Mouse (Mus musculus): ENCODE measurements around the gene Leng9.
A peak's percentile ranks its signal among the peaks of the same experiment; 100 is the strongest.

Leng9 gene

DNA sequence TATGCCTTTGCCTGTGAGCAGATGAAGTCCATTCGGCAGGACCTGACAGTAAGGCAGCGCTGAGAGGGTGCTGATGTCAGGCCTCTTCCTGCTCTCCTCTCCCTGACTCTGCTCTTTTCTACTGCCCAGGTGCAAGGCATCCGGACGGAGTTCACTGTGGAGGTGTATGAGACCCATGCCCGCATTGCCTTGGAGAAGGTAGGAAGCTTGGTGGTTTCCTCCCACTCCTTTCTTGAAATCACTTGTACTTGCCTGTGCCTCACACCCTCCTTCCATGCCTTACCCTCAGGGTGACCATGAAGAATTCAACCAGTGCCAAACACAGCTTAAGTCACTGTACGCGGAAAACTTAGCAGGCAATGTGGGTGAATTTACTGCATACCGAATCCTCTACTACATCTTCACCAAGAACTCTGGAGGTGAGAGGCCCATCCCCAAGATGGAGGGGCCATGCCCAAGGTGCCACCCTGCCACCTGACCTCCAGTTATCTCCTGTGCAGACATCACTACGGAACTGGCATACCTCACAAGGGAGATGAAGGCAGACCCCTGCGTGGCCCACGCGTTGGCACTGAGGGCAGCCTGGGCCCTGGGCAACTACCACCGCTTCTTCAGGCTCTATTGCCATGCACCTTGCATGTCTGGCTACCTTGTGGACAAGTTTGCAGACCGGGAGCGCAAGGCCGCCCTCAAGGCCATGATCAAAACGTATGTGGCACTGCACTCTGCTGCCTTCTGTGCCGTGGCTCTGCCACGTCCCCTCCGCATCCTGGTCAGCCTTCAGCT lies 5.2 kb downstream of the Leng9 start:
- no peak for DNase-seq (ENCODE audit: inconsistent ontology term)

DNA sequence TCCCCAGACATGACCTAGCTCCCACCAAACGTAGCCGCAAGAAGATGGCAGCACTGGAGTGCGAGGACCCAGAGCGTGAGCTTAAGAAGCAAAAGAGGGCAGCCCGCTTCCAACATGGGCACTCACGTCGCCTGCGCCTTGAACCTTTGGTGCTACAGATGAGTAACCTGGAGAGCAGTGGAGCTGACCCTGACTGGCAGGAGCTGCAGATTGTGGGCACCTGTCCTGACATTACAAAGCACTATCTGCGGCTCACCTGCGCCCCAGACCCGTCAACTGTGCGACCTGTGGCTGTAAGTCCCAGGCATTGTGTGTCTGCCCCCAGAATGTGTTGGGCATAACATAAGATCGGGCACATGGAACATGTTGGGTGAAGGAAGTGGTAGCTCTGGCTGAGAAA lies 6.1 kb downstream of the Leng9 start:
- no peak for DNase-seq (ENCODE audit: inconsistent ontology term)

DNA sequence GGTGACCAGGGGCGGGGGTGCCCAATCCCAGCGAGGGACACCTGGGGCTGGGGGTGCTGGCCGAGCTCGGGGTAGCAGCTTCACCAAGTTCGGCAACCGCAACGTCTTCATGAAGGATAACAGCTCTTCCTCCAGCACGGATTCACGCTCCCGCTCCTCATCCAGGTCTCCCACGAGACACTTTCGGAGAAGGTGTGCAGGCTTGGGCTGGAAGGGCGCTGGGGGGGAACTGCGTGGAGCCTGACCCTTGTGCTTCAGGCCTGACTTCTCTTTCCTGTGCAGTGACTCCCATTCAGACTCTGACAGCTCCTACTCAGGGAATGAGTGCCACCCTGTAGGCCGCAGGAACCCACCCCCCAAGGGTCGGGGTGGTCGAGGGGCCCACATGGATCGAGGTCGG lies 6.7 kb downstream of the Leng9 start:
- DNase-seq (ENCODE audit: inconsistent ontology term) = no peak

DNA sequence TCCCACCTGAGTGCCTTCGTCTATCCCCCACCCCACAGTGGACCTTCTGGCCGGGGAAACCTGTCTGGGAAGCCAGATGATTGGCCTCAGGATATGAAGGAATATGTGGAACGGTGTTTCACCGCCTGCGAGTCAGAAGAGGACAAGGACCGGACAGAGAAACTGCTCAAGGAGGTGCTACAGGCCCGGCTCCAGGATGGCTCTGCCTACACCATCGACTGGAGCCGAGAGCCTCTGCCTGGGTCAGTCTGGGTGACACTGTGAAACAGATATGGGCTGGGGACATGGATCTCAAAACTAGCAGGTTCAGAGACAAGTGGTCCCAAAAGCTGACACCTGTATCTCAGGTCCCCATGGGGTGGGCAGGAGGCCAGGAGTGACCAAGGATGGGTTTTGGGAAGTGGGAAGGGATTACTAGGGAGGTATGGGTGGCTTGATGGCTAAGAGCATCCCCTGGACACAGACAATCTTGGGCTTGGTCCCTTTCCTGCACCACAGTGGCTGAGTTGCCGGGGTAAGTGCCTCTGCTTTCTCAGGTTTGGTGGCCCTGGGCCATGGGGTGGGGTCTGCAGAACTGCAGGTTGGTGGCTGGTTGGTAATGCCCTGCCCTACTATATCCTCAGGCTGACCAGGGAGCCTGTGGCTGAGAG lies 7.3 kb downstream of the Leng9 start:
- no peak for DNase-seq (ENCODE audit: inconsistent ontology term)

DNA sequence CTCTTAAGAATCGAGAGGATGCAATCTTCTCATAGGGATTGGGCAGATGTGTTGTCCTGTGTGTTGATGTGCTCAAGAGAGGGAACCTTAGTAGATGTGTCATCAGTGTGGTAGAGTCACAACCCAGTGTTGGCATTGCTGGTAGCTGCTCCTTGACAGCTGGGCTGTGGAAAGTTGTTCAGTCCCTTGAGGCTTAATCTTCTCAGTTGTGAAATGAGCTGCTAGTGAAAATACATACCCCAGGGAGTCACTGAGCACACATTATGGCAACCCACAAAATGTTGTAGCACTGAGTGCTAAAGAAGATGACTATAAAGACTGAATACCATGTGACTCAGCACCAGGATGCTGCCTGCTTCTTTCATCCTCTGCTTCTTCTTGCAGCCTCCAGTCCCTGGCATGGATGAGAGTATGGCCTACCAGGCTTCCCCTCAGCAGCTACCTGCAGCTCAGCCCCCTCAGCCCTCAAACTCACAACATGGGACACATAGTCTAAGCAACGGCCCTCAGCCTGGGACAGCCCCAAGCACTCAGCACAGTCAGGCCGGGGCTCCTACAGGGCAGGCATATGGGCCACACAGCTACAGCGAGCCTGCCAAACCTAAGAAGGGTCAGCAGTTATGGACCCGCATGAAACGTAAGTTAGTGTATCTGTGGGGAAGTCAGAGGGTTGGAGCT lies 8.4 kb downstream of the Leng9 start:
- no peak for DNase-seq (ENCODE audit: inconsistent ontology term)

DNA sequence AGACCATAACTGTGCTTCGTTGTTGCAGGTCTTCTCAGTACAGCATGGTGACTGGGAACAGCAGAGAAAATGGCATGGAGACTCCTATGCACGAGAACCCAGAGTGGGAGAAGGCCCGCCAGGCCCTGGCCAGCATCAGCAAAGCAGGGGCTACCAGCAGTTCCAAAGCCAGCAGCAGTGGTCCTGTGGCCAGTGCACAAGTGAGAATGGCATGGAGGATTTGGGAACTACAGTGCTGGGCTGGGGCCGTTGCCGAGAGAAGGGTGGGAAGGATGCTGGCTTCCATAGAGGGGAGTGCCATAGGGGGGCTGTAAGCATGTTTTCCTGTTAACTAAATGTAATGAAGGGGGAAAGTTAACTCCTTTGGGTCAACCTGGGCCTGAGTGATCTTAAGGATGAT lies 10.8 kb downstream of the Leng9 start:
- DNase-seq (ENCODE audit: inconsistent ontology term) = no peak

DNA sequence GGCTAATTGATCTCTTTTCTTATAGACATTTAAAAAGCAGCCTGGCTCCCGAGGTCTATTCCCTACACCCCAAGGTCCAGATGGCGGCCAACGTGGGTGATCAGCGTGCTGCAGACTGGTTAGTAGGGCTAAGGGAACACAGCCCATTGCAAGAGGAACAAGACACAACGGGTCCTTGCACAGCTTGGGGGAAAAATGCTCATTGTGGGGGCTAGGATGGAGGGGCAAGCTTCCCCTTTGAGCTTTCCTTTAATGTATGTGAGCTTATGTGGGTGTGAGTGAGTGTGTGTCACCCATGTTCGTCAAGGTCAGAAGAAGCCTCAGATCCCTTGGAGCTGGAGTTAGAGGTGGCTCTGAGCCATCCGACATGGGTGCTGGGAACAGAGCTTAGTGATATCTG lies 11.5 kb downstream of the Leng9 start:
- DNase-seq (ENCODE audit: inconsistent ontology term) = no peak

DNA sequence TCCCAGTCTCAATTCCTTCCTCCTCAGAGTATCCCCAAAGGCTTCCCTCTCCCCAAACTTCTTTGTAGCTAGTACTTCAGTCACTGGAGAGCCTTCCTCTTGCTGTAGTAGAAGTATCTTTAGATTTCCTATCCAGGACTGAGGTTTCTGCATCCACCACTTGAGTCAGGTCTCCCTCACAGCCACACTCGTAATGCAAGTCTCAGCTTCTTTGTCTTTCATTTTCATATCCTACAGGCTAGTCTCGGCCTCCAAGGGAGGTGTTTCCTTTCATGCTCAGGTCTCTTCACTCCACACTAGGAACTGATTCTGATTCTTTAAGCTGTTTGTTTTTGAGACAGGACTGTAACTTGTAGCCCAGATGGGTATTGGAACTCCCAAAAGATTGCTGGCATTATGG lies 12.0 kb downstream of the Leng9 start:
- no peak for DNase-seq (ENCODE audit: inconsistent ontology term)

DNA sequence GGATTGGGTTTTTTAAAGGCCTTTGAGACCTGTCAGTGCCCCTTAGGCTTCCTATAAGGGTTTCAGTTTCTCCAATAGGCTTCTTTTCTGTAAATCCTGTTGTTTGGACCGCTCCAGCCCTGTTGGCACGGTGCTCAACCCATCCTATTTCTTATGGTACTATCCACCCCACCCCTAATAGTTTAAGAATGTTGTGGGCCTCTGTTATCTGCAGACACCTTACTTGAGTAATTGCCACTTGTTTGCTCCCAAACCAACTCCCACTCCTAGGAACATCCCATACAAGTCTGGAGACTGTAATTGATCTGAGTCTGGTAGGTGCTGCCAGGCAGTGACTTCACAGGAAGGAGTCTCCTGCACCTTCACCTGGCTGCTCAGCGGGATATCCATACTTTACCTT lies 12.4 kb downstream of the Leng9 start:
- no peak for DNase-seq (ENCODE audit: inconsistent ontology term)

DNA sequence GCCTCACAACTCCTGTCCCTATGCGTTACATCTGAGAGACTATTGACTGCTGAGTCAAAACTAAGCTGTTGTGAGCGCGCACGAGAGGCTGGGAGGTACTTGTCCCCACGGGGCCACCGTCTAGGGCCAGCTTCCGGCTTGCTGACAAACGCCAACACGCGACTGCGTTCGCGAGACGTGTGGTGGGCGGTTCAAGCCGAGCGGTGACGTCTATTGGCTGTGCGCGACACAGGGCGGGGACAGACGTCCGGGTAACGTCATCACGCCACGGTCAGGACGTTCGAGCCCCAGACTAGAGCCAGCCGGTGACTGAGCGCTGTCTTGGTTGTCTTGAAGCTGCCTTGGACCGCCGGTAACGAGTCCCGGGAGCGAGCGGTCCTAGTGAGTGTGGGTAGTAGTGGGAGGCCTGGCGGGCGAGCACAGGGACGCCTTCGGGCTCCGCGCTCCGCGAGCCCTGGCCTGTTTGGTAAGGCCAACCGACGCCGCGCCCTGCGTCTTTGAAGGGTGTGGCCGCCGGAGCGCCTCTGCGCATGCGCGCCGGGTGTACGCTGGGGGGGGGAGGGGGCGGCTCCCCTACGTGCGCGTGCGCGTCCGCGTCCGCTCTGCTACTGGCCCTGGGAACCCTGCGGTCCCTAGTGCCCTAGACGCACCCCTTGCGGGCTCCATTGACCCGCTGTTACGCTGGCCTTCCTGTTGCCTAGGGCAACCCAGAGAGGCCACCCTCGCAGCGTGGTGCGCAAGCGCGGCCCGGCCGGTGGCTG lies 13.2 kb downstream of the Leng9 start, which contains the start of gene Leng8:
TSS of gene Leng8 (plus strand) at position 269 of the 761 bp plus-strand sequence.
- peak; percentile 98 for DNase-seq (ENCODE audit: inconsistent ontology term)

DNA sequence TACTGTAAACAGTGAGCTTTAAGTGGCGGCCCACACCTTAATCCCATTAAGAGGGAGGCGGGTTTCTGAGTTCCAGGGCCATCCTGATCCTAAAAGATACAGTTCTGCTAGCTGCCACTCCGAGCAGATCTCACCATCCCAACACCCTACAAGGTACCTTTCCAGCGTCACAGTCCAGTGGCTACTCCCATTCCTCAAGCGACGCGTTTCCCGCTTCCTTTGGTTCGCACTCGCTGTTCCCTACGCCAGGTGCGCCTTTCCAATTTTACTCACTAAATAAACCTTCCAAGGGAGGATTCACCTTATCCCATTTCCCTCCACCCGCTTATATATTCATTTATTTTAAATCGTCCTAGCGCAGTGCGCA lies 13.8 kb downstream of the Leng9 start:
- DNase-seq (ENCODE audit: inconsistent ontology term) = no peak

DNA sequence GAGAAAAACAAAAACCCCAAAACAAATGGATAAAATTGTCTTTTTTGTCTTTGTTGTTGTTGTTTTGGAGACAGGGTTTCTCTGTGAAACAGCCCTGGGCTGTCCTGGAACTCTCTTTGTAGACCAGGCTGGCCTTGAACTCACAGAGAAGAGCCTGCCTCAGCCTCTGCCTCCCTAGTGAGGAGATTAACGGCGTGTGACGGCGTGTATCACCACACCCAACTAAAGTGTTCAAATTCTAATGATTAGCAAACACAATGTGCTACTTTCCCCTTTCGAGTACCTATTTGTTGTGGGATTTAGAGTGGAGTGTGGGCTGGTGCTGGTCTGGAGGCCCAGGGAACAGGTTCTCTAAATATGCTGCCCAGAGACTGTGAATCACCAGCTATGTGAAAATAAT lies 15.3 kb downstream of the Leng9 start:
- DNase-seq (ENCODE audit: inconsistent ontology term) = no peak

DNA sequence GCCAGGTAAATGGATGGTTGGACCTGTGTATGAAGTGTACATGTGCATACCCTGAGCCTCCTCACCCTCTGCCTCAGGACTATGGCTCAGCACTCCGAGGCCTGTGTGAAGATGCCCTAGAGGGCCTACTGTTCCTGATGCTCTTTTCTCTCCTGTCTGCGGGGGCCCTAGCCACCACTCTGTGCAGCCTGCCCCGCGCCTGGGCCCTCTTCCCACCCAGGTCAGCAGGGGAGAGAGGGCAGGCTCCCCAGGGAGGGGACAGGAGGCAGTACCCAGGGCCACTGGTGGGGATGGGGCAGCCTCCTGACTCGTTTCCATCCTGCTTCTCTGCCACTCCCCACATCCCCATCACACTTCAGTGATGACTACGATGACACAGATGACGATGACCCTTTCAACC lies 17.2 kb downstream of the Leng9 start:
- DNase-seq (ENCODE audit: inconsistent ontology term) = no peak

DNA sequence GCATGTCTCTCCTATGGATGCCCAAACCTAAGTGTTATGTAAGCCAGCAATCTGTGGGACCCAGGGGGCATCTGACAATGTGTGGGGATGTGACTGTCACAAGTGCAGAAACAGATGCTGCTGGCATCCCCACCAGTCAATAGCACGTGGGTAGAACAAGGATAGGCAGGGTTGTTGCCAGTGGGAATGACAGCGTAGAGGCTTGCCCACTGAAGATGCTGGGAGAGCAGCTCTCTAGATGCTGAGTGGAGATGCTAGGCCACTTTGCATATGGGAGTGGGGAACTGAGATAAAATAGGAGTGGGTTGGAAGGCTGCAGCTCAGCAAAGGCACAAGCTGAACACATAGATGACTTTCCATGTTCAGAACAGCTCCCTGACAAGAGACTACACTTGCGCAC lies 17.6 kb downstream of the Leng9 start:
- no peak for DNase-seq (ENCODE audit: inconsistent ontology term)

DNA sequence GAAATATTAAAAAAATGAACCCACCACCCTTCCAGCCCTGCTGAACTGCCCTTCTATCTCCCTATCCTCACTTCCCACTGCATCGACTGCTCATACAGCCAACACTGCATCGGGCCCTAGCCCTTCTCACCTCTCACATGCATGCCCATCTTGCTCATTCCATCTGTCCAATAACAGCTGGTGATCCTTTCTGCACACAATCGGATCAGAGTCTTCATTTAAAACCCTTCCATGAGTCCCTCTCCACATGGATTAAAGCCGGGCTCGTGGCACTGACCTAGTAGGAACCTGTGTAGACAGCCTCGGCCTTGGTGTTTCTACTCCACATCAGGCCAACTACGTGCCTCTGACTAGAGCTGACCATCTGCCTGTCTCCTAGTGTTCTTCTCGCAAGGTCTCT lies 18.2 kb downstream of the Leng9 start:
- DNase-seq (ENCODE audit: inconsistent ontology term) = no peak

DNA sequence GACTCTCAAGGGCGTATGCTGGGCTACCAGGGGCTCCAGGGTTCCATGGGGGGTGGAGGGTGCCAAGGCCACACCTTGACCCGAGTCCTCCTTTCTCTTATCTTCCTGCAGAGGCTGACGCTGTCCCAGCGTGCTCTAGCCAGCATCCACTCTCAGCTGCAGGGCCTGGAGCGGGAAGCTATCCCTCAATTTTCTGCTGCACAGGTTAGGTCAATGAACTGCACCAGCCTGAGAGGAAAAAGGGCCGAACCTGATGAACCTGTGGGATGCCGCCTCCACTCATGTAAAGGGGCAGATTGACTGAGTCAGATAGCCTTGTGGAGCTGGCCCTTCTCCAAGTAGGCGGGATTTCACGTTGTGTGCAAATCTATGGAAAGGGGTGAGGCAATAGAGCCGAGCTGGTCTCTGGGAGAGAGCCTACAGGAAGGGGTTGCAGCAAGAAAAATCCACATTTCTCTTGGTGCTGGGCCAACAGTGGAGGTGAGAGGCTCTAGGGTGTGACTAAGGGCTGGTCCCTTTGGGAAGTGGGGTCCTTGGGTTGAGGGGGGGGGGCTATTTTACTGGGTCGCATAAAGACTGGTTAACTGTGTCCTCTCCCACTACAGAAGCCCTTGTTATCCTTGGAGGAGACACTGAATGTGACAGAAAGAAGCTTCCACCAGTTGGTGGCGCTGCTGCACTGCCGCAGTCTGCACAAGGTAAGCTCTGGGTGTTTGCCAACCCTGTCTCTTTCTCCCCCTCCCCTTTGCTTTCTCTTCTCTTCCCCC lies 19.3 kb downstream of the Leng9 start:
- peak; percentile 72 for DNase-seq (ENCODE audit: inconsistent ontology term)

DNA sequence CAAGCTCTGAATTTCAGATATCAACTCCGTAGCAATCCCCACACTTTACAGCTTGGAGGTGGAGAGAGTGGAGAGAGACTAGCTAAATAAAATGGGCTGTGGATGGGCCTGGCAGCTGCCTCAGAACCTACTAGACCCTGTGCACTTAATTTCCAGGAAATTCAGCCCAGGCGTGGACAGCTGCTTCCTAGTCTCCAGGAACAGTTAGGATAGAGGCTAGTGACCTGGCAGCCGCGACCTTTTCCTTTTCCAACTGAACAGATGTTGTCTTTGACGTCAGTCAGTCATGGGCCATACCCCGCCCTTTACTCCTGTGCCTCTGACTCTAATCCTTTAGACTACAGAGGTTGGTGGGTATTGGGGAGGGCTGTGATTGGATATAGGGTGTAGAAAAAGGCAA lies 21.3 kb downstream of the Leng9 start:
- no peak for DNase-seq (ENCODE audit: inconsistent ontology term)

DNA sequence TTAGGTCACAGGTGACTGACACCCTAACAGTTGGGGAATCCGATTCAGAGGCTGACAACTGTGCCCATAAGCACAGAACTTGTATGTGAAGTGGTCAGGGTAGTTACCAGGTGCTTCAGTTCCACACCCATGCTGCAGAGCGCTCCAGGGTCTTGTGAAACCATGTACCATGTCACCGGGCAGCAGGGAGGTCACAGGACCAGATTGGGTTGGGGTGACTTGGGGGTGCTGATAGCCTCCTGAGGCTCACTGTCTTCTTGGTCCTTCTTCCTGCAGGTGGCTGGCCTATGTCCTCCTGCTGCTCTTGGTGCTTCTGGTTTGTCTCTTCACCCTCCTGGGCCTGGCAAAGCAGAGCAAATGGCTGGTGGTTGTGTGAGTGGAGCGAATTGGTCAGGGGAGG lies 22.3 kb downstream of the Leng9 start:
- no peak for DNase-seq (ENCODE audit: inconsistent ontology term)

DNA sequence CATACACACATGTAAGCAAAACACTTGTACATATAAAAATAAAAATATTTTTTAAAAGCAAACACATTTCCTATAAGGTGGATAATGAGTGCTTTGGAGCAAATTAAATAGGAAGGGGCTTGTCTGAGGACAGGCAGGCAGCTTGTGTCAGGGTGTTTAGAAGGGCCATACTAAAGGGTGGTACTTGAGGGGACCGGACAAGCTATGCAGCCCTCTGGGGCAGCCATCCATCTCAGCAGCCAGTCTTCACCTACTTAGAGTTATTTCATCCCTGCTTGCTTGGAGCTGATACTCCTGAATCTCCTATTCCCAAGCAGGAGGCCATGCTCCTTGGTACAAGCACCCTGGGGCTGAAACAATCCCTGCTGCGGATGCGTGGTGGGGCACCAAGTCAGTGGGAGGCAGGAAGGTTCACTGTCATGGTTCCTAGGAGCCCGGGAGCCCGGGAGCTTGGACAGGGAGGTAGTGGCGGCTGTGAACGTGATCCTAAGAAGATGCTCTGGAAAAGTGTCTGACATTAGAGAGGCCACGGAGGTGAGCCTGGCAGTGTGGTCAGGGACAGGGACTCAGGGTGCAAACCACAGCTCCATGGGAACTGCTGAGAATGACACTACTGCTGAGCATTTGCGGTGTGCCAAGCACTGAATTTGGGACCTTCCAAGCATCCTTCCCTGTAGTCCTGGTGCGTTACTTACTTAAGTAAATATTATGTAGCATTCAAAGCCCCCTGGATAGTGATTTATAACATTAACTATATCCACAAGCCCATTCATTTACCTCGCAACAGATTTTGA lies 23.0 kb downstream of the Leng9 start:
- no peak for DNase-seq (ENCODE audit: inconsistent ontology term)

DNA sequence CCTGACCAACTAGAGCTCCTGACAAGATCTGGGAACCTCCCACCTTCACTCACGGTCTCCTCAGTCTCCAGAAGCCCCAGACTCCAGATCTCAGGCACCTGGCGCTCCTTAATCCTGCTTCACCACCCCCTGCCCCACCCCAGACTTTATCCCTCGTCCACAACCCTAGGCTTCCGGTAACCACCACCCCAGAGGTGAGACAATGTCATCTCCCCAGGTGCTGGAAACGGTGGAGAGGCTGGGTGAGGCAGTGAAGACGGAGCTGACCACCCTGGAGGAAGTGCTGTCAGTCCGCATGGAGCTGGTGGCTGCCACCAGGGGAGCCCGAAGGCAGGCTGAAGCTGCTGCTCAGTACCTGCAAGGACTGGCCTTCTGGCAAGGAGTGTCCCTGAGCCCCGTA lies 24.9 kb downstream of the Leng9 start:
- no peak for DNase-seq (ENCODE audit: inconsistent ontology term)

DNA sequence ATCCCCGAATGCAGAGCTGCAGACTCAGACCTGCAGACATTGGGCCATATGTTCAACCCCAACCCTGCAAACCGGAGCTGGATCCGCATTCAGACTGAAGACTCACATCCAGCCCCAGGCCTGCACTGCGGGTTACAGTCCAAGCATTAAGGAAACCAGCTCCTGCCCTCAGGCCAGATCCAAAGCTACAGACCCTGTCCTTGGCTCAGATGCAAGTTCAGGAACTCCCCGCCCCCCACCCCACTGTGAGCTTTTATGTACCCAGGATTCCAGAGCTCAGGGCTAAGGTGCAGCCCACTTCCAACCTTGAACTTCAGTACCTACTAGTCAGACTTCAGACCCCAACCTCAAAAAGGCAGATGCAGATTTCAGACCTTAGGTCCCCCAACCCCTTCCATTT lies 25.3 kb downstream of the Leng9 start:
- no peak for DNase-seq (ENCODE audit: inconsistent ontology term)

Data from Muller cell, postnatal 12 days (primary cell).